9 mouse cellular contexts compared by ENCODE assay signal in genomic region chr15:78320825-78321496, GRCm38 (mm10). TPM values are rescaled to one million over a fixed set of nuclear protein-coding genes. Genes with fewer than 3 reads are reported as not detected.
A peak's percentile ranks its signal among the peaks of the same experiment; 100 is the strongest.
DNase-seq lines count a peak whose midpoint lies in the region; ATAC-seq lines count a peak whose summit lies in the region.
"Had no signal": no experiment of that assay in that cellular context is flagged by ENCODE, and none has a peak within 500 bp of the region (broad histone marks: within the 10 kb centered on the region; RNA-seq: fewer than 3 reads in every experiment).

No protein-coding gene starts in this region.

- peak; percentile 73; the same call in 1 of the 2 replicates for ATAC-seq in heart, embryonic 14.5 days (ENCODE audit: insufficient number of reproducible peaks, insufficient read depth, low FRiP score, low read depth)
- ATAC-seq in liver, embryonic 16.5 days (ENCODE audit: low read depth) = peak; percentile 56

- no peak overlapping the region for H3K9ac ChIP-seq in heart, embryonic 14.5 days (ENCODE audit: low read length)
- no peak overlapping the region for H3K9ac ChIP-seq in liver, embryonic 16.5 days (ENCODE audit: low read depth, low read length)
- H3K9ac ChIP-seq: heart, embryonic 13.5 days had no signal

- no peaks in the 10 kb centered on the region for H3K27me3 ChIP-seq in embryonic facial prominence, embryonic 10.5 days (replicated peaks; ENCODE audit: low read depth, poor library complexity, severe bottlenecking)
- no peaks in the 10 kb centered on the region for H3K27me3 ChIP-seq in heart, embryonic 14.5 days (ENCODE audit: control insufficient read depth, insufficient read depth, low read length)
- H3K27me3 ChIP-seq in liver, embryonic 16.5 days (ENCODE audit: control insufficient read depth, insufficient read depth, low read depth, low read length) = no peaks in the 10 kb centered on the region
- H3K27me3 ChIP-seq: heart, embryonic 13.5 days had no signal

- H3K4me3 ChIP-seq in embryonic facial prominence, embryonic 10.5 days = no peak overlapping the region
- no peak overlapping the region for H3K4me3 ChIP-seq in heart, embryonic 14.5 days (ENCODE audit: control insufficient read depth in 1 of 2, insufficient read depth in 1 of 2, low read depth in 1 of 2, low read length in 2 of 2)
- no peak overlapping the region for H3K4me3 ChIP-seq in liver, embryonic 16.5 days (ENCODE audit: low read depth, low read length)
- H3K4me3 ChIP-seq: heart, embryonic 13.5 days had no signal

- peak; percentile 14 for DNase-seq in CD4-positive helper T cell, adult 2 months (ENCODE audit: low read depth, low spot score)
- DNase-seq in adrenal gland, adult 2 months = peak; percentile 87
- DNase-seq in embryonic facial prominence, embryonic 10.5 days (ENCODE audit: low spot score) = peak; percentile 74
- DNase-seq in kidney, postnatal 36 days = peak; percentile 56 to 88
- peak; percentile 29 for DNase-seq in ovary, postnatal 10 days (ENCODE audit: low spot score)
- DNase-seq in thymus, postnatal 10 days (ENCODE audit: low spot score in 2 of 2) = peak; percentile 25 to 56

- no peaks in the 10 kb centered on the region for H3K36me3 ChIP-seq in embryonic facial prominence, embryonic 10.5 days (replicated peaks)
- H3K36me3 ChIP-seq in heart, embryonic 14.5 days (ENCODE audit: control insufficient read depth, insufficient read depth, low read length) = no peaks in the 10 kb centered on the region
- H3K36me3 ChIP-seq in liver, embryonic 16.5 days (ENCODE audit: control insufficient read depth, insufficient read depth) = no peaks in the 10 kb centered on the region
- H3K36me3 ChIP-seq: heart, embryonic 13.5 days had no signal

- 21% methylated on average over 5 of the region's 5 CpGs for WGBS in embryonic facial prominence, embryonic 10.5 days
- 10% methylated on average over 5 of the region's 5 CpGs for WGBS in heart, embryonic 14.5 days
- WGBS in liver, embryonic 16.5 days (ENCODE audit: insufficient replicate concordance) = 8% methylated on average over 5 of the region's 5 CpGs

- H3K4me1 ChIP-seq in embryonic facial prominence, embryonic 10.5 days = no peaks in the 10 kb centered on the region; the same call in 1 of the 2 replicates
- no peaks in the 10 kb centered on the region for H3K4me1 ChIP-seq in heart, embryonic 14.5 days (ENCODE audit: control insufficient read depth in 2 of 2, insufficient read depth in 2 of 2, low read length in 2 of 2)
- peaks cover 5% of the 10 kb centered on the region for H3K4me1 ChIP-seq in liver, embryonic 16.5 days (ENCODE audit: control insufficient read depth, low read depth, low read length)

- H3K9me3 ChIP-seq in embryonic facial prominence, embryonic 10.5 days = no peaks in the 10 kb centered on the region
- no peaks in the 10 kb centered on the region for H3K9me3 ChIP-seq in heart, embryonic 14.5 days (ENCODE audit: control insufficient read depth, low read length)
- no peaks in the 10 kb centered on the region for H3K9me3 ChIP-seq in liver, embryonic 16.5 days (replicated peaks; ENCODE audit: control insufficient read depth, low read length)
- H3K9me3 ChIP-seq: heart, embryonic 13.5 days had no signal

- no peak overlapping the region for H3K4me2 ChIP-seq in heart, embryonic 14.5 days (ENCODE audit: low read length)
- H3K4me2 ChIP-seq in liver, embryonic 16.5 days (ENCODE audit: low read depth, low read length) = no peak overlapping the region
- H3K4me2 ChIP-seq: heart, embryonic 13.5 days had no signal

- no peak overlapping the region; the same call in 1 of the 2 replicates for H3K27ac ChIP-seq in embryonic facial prominence, embryonic 10.5 days (replicated peaks)
- no peak overlapping the region for H3K27ac ChIP-seq in heart, embryonic 14.5 days (replicated peaks in 1 of 2; ENCODE audit: control insufficient read depth in 1 of 2, insufficient read depth in 1 of 2, low read depth in 2 of 2, low read length in 2 of 2)
- H3K27ac ChIP-seq in liver, embryonic 16.5 days (ENCODE audit: low read length) = no peak overlapping the region
- H3K27ac ChIP-seq: heart, embryonic 13.5 days had no signal

RNA-seq across cellular contexts. Expression of gene Csf2rb, which starts 4.6 kb away (rescaled TPM):
- 10 to 100 TPM in 1 of 2 experiments, 1 to 10 TPM in 1; 4.6 to 13.8 TPM for total RNA-seq in adrenal gland, adult 2 months (2021)
- polyA plus RNA-seq in adrenal gland, adult 2 months (2012; rRNA removed) = 8.9 and 9.3 TPM in 2 replicates
- 2.1 and 2.2 TPM in 2 replicates for polyA plus RNA-seq in embryonic facial prominence, embryonic 10.5 days (2016; fragmentation: Nextera tagmentation; extraction: Ambion mirVana)
- polyA plus RNA-seq in heart, embryonic 14.5 days (2014; fragmentation: Nextera tagmentation; extraction: Ambion mirVana) = 0.99 and 1.00 TPM in 2 replicates
- polyA plus RNA-seq in liver, embryonic 16.5 days (2015; fragmentation: Nextera tagmentation; extraction: Ambion mirVana) = 5.7 and 7.1 TPM in 2 replicates

RNA-seq across cellular contexts. Expression of gene Csf2rb2, which starts 15.4 kb away (rescaled TPM):
- total RNA-seq in adrenal gland, adult 2 months (2021) = 1 to 10 TPM; 1.1 to 1.2 TPM
- polyA plus RNA-seq in adrenal gland, adult 2 months (2012; rRNA removed) = 1.2 and 2.2 TPM in 2 replicates
- 0.48 and 0.51 TPM in 2 replicates for polyA plus RNA-seq in embryonic facial prominence, embryonic 10.5 days (2016; fragmentation: Nextera tagmentation; extraction: Ambion mirVana)
- 0.18 and 0.19 TPM in 2 replicates for polyA plus RNA-seq in heart, embryonic 14.5 days (2014; fragmentation: Nextera tagmentation; extraction: Ambion mirVana)
- polyA plus RNA-seq in liver, embryonic 16.5 days (2015; fragmentation: Nextera tagmentation; extraction: Ambion mirVana) = 1.3 and 1.9 TPM in 2 replicates

Comparison
In these comparisons a context has a peak if more than half of its experiments do, and no peak if none do; other contexts are left out.
1. DNase-seq: peak in every context shown above with its lines; median percentile 87 in adrenal gland, adult 2 months; 74 in embryonic facial prominence, embryonic 10.5 days; 72 in kidney, postnatal 36 days; 40 in thymus, postnatal 10 days; 29 in ovary, postnatal 10 days; 14 in CD4-positive helper T cell, adult 2 months.